Mouse (Mus musculus) naive thymus-derived CD4-positive, alpha-beta T cell, adult 2 months (primary cell): ENCODE data around the gene Vasn.

Experiments
- DNase-seq: peaks from one replicate; pipeline ENCODE4 v3.0.0-alpha.2; 2011; ENCODE audit warnings: low read depth

Gene Vasn

DNA sequence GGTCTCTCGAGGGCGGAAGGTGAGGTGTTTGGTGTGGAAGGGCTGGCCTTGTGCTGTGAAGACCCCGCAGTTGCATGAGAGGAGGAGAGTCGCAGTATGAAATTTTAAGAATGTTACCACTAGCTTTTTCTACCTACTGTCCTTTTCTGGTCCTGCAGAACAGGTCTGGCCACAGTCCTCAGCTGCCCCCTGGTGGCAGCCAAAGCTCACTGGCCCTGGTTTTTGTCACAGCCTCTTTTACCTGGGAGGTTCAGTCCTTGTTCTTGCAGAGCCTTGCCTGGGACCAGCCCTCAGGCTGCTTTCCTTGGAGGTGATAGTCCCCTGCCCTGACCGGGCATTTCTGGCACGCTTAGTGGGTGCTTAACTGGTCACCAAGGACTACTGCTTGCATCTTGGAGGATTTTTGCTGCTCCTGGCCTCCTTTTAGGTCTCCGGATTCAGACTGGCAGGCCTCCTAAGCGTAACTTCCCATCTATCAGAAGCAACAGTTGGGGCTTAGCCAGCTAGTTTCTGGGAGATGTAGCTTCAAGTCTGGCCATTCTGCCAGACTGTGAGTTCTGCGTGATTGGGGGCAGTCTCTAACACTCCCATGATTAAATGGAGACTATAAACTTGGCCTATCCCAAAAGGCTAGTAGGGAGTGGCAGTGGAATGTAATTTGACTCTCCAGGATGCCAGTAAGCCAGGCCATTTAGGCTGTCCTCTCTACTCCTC lies 31.8 kb upstream of the Vasn start:
- DNase-seq = peak; percentile 91

DNA sequence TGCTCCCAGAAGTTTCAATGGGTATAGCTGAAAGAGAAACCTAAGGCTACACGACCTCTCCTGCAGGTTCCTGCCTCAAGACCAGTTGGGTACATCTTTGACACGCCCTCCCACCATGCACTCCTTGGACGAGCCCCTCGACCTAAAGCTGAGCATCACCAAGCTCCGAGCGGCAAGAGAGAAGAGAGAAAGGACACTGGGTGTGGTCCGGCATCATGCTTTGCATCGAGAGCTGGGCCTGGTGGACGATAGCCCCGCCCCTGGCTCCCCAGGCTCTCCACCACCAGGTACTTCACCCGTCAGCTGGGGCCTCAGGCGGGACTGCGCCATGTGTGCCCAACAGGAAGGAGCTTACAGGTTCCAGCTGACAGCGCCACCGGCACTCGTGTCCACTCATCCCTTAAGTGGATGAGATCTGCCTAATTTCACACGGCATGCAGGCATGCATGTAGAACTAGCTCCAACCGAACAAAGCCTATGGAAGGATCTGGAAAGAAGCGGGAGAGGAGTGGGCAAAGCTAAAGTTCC lies 31.1 kb upstream of the Vasn start:
- no peak for DNase-seq

DNA sequence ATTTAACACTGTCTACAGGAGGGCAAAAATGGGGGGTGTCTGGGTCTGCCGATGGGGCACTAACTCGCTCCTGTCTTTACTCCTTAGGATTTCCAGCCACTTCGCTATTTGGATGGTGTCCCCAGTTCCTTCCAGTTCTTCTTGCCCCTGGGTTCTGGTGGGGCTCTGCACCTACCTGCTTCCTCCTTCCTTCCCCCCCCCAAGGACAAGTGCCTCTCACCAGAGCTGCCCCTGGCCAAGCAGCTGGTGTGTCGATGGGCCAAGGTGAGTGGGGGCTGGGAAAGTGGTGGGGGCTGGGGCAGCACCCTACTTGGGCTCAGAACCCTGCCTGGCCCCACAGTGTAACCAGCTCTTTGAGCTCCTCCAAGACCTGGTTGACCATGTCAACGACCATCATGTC lies 28.5 kb upstream of the Vasn start:
- DNase-seq = no peak

- no peak for DNase-seq
Observed at GRCm38 (mm10) chr16:4611676-4612075, 28.1 kb upstream of the Vasn start.

- DNase-seq = no peak
Observed at GRCm38 (mm10) chr16:4613736-4614135, 26.0 kb upstream of the Vasn start.

GRCm38 (mm10) chr16:4614639-4615038 lies 25.1 kb upstream of the Vasn start:
- no peak for DNase-seq

- DNase-seq = no peak
Observed at GRCm38 (mm10) chr16:4615297-4615696, 24.4 kb upstream of the Vasn start.

- DNase-seq = no peak
Observed at GRCm38 (mm10) chr16:4616829-4617228, 22.9 kb upstream of the Vasn start.

GRCm38 (mm10) chr16:4624074-4624473 lies 15.7 kb upstream of the Vasn start:
- DNase-seq = no peak

DNA sequence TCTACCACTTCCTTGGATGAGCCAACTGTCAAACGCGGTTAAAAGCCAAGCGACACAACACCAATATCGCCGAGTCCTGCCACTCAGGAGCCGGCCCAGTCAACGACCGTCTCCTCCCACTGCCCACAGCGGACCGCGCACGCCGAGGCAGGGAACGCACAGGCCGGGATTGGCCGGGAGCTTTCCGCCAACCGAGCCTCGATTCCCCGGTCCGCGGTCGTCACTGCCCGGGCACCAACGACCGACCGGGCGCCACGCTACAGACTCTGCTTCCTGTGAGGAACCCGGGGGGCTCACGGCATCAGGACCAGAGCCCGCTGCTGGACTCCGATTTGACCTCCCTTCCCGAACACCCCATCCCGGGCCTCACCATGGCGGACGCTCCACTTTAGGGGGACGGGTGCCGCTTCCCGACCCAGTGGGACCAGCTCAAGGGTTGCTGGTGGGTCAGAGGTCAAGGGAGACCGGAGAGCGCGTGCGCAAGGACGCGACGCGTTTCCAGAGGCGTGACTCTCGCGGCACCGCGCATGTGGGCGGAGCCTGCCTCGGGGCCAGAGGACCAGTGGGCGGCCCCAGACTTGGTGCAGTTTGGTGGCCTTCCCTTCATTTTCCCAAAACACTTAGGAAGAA lies 15.1 kb upstream of the Vasn start, which contains the start of gene Pam16:
Gene Pam16, minus strand, starts transcription at position 508 of the 630 bp plus-strand sequence.
- peak; percentile 91 for DNase-seq

- DNase-seq = no peak
Observed at GRCm38 (mm10) chr16:4627105-4627504, 12.6 kb upstream of the Vasn start.

DNA sequence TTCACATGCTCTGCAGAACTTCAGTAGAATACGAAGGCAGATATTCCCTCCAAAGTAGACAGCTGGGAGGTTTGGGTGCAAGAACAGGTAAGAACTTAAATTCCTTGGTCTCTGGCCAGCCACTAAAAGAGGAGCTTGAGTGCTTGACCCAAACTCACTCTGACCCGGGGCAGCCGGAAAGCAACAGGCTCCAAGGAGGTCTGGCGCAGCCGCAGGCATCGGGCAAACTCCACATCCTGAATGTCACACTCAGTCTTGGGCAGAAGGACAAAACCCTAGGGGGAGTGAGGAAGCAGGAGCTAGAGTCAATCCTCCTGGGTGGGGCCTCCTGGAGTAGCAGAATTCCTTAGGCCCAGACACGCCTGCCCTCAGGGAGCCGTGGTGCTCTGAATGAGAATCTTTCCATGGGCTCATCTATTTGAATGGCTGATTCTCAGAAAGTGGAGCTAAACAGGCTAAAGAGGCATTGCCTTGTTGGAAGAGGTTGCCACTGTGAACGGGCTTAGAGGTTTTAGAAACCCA lies 10.8 kb upstream of the Vasn start:
- DNase-seq = no peak

- DNase-seq = peak; percentile 86
Observed at GRCm38 (mm10) chr16:4629950-4630349, 9.8 kb upstream of the Vasn start.

DNA sequence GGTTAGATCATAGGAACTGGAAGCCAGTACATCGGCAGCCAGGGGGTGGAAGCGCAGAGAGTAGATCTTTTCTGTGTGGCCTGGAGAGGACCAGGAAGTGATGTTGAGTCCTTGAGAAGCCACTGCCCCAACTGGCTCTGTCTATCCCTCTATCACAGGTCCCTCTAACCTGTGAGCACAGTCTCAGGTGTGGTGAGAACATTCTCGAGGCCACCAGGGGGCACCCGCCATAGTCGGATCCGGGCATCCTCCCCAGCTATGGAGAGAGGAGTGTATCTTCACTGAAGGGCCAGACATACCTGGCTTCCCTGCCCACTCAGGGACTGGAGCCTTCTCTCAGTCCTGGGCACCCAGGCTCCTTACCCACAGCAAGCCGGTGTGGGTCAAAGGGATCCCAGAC lies 7.7 kb upstream of the Vasn start:
- no peak for DNase-seq

DNA sequence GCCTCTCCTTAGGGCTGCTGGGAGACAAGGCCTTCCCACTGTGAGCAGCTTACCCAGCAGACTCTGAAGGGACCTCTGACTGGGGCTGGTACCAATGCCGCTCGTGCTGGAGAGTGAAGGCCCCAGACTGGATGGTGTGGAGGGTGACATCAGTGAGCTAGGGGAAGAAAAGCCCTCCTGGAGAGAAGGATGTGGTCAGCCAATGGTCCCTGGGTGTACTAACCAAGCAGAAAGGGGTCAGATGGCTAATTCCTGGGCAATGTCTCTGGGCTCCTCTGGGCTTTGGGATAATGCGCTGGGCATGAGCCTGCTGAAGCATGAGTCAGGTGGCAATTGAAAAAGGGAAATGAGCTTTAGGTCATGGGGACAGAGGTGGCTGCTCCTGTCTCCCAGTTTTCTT lies 6.1 kb upstream of the Vasn start:
- DNase-seq = no peak

DNA sequence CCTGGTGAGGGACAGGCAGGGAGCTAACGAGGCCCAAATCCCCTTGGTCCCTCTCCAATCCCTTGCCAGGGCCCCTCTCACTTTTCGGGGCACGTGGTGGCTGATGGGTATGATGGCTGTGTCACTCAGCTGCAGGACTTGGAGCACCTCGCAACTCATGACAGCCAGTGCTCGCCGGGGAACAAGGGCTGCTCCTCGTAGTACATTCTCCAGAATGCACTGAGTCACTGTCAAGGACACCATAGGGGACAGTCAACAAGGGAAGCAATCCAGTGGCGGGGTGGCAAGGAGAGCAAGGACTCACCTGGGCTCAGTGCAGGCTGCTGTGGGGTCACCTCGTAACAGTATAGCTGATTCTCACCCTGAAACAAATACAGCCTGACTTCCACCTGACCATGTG lies 5.1 kb upstream of the Vasn start:
- no peak for DNase-seq

DNA sequence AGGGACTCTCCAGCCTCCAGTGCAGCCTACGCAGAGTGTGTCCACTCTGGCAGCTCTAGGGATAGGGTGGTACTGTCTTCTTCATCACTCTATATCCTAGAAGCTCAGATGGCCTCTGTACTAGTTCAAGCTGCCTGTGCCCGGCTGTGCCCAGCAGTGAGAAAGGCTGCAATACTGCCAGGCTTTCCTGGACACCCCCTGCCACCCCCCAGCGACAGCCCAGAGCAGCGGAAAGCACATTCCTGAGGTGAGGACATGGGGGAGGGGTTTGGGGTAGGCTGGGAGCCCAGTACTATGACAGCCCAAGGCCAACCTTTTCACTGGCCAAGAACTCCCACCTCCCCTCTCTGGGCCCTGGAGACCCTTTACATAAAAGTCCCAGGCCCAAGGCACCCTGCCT lies 4.0 kb upstream of the Vasn start:
- DNase-seq = no peak

DNA sequence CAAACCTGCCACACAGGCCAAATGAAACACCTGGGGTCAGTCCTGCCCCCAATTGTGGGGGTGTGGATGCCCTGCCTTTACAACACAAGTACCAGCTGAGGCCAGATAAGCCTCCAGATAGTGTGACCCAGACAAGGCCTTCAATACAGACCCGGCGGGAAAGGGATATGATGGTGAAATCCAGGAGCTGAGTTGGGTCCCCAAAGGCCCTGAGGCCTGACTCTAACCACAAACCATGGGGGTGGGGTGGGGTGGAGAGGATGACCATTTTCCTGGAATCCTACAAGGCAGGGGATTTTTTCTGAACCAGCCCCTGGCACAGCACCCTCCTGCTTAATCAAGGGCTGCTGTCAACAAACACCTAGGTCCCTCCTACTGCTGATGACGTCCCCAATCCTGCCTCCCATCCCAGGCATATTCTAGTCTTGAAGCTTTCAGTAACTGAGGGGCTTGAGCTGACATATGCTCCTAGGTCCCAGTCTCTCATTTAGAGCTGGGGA lies 800 bp upstream of the Vasn start:
- no peak for DNase-seq

- DNase-seq = no peak
Observed at GRCm38 (mm10) chr16:4640267-4641005, 695 bp downstream of the Vasn start.

- no peak for DNase-seq
Observed at GRCm38 (mm10) chr16:4641119-4641838, 1.5 kb downstream of the Vasn start.

DNA sequence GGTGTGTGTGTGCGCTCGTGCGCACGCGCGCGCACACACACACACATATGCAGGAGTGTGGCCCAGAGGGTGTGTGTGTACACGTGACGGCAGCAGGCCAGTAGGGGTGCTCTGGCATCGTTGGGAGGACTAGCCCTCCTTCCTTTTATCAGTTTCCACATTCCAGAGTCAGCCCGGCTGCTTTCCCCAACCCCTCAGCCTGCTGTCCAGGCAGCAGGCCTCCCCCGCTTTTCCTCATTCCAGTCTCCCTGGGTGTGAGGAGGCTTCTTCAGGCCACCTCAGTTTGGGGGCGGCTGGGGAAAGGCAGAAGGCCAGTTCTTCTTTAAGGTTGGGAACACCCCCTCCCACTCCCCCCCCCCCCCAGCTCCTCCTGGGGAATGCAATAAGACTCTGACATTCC lies 2.4 kb downstream of the Vasn start:
- DNase-seq = no peak

GRCm38 (mm10) chr16:4642937-4643336 lies 3.2 kb downstream of the Vasn start:
- no peak for DNase-seq
